Mouse (Mus musculus): ENCODE measurements around the gene Chac1. TPM values are rescaled to one million over a fixed set of nuclear protein-coding genes. Genes with fewer than 3 reads are reported as not detected.

Chac1 gene
- not detected for polyA plus RNA-seq (2017; shearing (Covaris generic))

DNA sequence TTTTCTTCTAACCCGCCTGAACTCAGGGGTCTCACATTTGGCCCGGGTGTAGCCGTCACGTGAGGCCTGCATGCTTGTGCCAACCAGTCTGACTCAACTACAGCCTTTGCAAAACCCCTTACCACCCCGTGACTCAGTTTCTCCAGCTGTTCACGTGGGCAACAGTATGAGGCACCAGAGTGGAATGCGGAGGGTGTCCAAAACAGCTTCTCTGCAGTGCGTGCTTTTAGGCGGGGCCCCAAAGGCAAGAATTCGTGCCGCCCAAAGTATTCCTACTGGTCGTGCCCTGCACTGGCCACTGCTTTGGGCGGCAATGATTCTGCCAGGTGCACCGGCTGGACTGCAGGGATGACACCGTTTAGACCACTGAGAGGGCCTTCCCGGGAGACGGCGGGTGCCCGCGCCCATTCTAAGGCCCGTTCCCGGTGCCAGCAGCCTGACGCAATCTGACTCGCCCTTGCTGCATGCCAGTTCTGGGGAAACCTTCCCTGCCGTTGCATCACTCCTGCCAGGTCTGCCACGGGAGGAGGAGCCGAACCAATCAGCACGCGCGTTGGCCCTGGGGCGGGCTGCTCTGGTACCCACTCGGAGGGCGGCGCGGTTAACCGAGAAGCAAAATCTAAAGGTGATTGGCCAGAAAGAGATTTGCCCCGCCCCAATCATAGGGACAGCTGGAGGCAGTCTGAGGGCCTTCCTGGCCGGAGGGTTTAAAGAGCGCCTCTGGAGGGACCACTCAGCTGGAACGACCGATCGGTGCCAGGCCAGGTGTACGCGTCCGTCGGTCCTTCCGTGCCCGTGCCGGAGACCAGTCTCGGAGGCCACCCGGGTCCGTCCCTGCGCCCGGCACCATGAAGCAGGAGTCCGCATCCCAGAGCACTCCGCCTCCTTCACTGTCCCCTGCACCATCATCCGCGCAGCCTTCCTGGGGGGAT is at the start of gene Chac1:
Chac1 (plus strand) TSS at position 675 of the 932 bp plus-strand sequence.

DNA sequence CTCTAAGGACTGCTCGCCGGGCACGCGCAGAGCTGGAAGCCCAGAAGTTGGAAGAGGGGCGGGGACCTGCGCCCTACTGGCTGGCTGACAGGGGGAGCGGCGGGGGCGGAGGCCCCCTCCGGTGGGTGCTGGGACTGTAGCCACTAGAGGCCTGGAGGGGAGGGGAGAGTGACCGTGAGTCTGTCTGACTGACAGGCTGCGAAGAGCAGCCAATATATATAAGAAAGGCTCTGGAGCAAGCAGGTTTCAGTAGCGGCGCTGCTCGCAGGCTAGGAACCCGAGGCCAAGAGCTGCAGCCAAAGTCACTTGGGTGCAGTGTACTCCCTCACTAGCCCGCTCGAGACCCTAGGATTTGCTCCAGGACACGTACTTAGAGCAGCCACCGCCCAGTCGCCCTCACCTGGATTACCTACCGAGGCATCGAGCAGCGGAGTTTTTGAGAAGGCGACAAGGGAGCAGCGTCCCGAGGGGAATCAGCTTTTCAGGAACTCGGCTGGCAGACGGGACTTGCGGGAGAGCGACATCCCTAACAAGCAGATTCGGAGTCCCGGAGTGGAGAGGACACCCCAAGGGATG is 25.4 kb upstream of the Chac1 start, which contains the start of gene Dll4:
Dll4 (plus strand) TSS at position 217 of the 576 bp plus-strand sequence.

Other genes with a start within 250 kb of the Chac1 start
- gene Rad51, start 238.4 kb upstream of the Chac1 start, polyA plus RNA-seq (2017; shearing (Covaris generic)), result 3.1 TPM
- gene Rmdn3, start 194.2 kb upstream of the Chac1 start, polyA plus RNA-seq (2017; shearing (Covaris generic)), result 21.8 TPM
- gene Gchfr, start 183.5 kb upstream of the Chac1 start, polyA plus RNA-seq (2017; shearing (Covaris generic)), result not detected
- gene Gm14137, start 176.7 kb upstream of the Chac1 start, polyA plus RNA-seq (2017; shearing (Covaris generic)), result 0.44 TPM
- 25.3 TPM for gene Zfyve19, start 142.6 kb upstream of the Chac1 start, polyA plus RNA-seq (2017; shearing (Covaris generic))
- 19.4 TPM for gene Dnajc17, start 142.4 kb upstream of the Chac1 start, polyA plus RNA-seq (2017; shearing (Covaris generic))
- gene Ppp1r14d, start 121.3 kb upstream of the Chac1 start, polyA plus RNA-seq (2017; shearing (Covaris generic)), result not detected
- not detected for gene Spint1, start 113.9 kb upstream of the Chac1 start, polyA plus RNA-seq (2017; shearing (Covaris generic))
- not detected for gene Rhov, start 80.0 kb upstream of the Chac1 start, polyA plus RNA-seq (2017; shearing (Covaris generic))
- gene Vps18, start 62.5 kb upstream of the Chac1 start, polyA plus RNA-seq (2017; shearing (Covaris generic)), result 12.2 TPM
- gene Dll4, start 25.4 kb upstream of the Chac1 start, polyA plus RNA-seq (2017; shearing (Covaris generic)), result not detected
- 4.5 TPM for gene Ino80, start 126.5 kb downstream of the Chac1 start, polyA plus RNA-seq (2017; shearing (Covaris generic))
- 0.25 TPM for gene Exd1, start 196.4 kb downstream of the Chac1 start, polyA plus RNA-seq (2017; shearing (Covaris generic))
- 96.5 TPM for gene Chp1, start 196.5 kb downstream of the Chac1 start, polyA plus RNA-seq (2017; shearing (Covaris generic))

All from effector memory CD4-positive, alpha-beta T cell, adult 5 months (primary cell).